Mouse (Mus musculus): Measurements from ENCODE around the gene Lcn12.

Gene Lcn12

GRCm38 (mm10) chr2:25461407-25461806, 32.3 kb downstream of the Lcn12 start:
- in situ Hi-C loops (cut with MboI, MseI), result no loop called here

GRCm38 (mm10) chr2:25460551-25461309, 33.0 kb downstream of the Lcn12 start, which contains the start of gene Paxx:
Gene Paxx (minus strand): TSS chr2:25461094.
- in situ Hi-C loops (cut with MboI, MseI), result no loop called here

GRCm38 (mm10) chr2:25460135-25460534, 33.6 kb downstream of the Lcn12 start:
- in situ Hi-C loops (cut with MboI, MseI), result no loop called here

GRCm38 (mm10) chr2:25458911-25459310, 34.8 kb downstream of the Lcn12 start:
- in situ Hi-C loops (cut with MboI, MseI), result no loop called here

GRCm38 (mm10) chr2:25457022-25457896, 36.5 kb downstream of the Lcn12 start:
- in situ Hi-C loops (cut with MboI, MseI), result no loop called here

GRCm38 (mm10) chr2:25456205-25456953, 37.3 kb downstream of the Lcn12 start, which contains the start of gene Clic3:
Gene Clic3 (plus strand): TSS chr2:25456838.
- in situ Hi-C loops (cut with MboI, MseI), result no loop called here

GRCm38 (mm10) chr2:25452951-25453350, 40.8 kb downstream of the Lcn12 start:
- in situ Hi-C loops (cut with MboI, MseI), result no loop called here

GRCm38 (mm10) chr2:25450853-25451647, 42.7 kb downstream of the Lcn12 start:
- in situ Hi-C loops (cut with MboI, MseI), result no loop called here

GRCm38 (mm10) chr2:25442682-25443081, 51.0 kb downstream of the Lcn12 start:
- in situ Hi-C loops (cut with MboI, MseI), result no loop called here

- in situ Hi-C loops (cut with MboI, MseI), result no loop called here
Measured at GRCm38 (mm10) chr2:25441067-25441466, 52.6 kb downstream of the Lcn12 start.

Data from T-helper 2 cell (primary cell).